Mouse (Mus musculus): ENCODE measurements around the gene Gm26620.

- TF ChIP-seq POLR2A (IDR thresholded peaks at IDR 0.05; ENCODE audit: borderline replicate concordance, extremely low read depth, insufficient read depth, insufficient read length, poor library complexity, severe bottlenecking) (no peak), CTCF (IDR thresholded peaks at IDR 0.05; ENCODE audit: borderline replicate concordance, extremely low read depth, insufficient read depth, insufficient read length) (0 out of 2 replicates have a peak, but pooled peaks have one; percentile 15)
Observed at GRCm38 (mm10) chr1:170894603-170895602, 10.0 kb downstream of the Gm26620 start.

Measured in brain, embryonic 14.5 days (tissue).